Mouse (Mus musculus) hindbrain, embryonic 16.5 days (tissue): ENCODE measurements around the gene Cenpk. TPM values are rescaled to one million over a fixed set of nuclear protein-coding genes. Genes with fewer than 3 reads are reported as not detected.

Source experiments
- ATAC-seq: fragments of 200-750 bp; cut with Nextera tagmentation; 2 replicates; pipeline ENCODE4 v1.8.0; 2017; ENCODE audit warnings: moderate TSS enrichment, moderate library complexity
- H3K27ac ChIP-seq: fragments of 300-500 bp; sonication (generic); 2 replicates; pipeline ENCODE4 v1.5.1; 2014; ENCODE audit warnings: low read depth, mild to moderate bottlenecking, control low read depth, low read length, moderate library complexity
- H3K27me3 ChIP-seq: fragments of 300-500 bp; sonication (generic); replicated peaks from 2 replicates; pipeline ENCODE4 v1.6.1; 2014; ENCODE audit warnings: low read length; ENCODE audit not compliant: control insufficient read depth, insufficient read depth
- H3K36me3 ChIP-seq: fragments of 300-500 bp; sonication (generic); 2 replicates; pipeline ENCODE4 v1.6.1; 2014; ENCODE audit warnings: mild to moderate bottlenecking, low read length, moderate library complexity, mixed read lengths; ENCODE audit not compliant: control insufficient read depth, insufficient read depth
- H3K4me1 ChIP-seq: fragments of 300-500 bp; sonication (generic); 2 replicates; pipeline ENCODE4 v1.6.1; 2014; ENCODE audit warnings: low read depth, low read length; ENCODE audit not compliant: control insufficient read depth, insufficient read depth
- H3K4me2 ChIP-seq: fragments of 300-500 bp; sonication (generic); 2 replicates; pipeline ENCODE4 v1.6.1; 2014; ENCODE audit warnings: mild to moderate bottlenecking, low read length, control low read depth, moderate library complexity
- H3K4me3 ChIP-seq: fragments of 300-500 bp; sonication (generic); 2 replicates; pipeline ENCODE4 v1.5.1; 2014; ENCODE audit warnings: mild to moderate bottlenecking, low read length, control low read depth, moderate library complexity
- H3K9ac ChIP-seq: fragments of 300-500 bp; sonication (generic); 2 replicates; pipeline ENCODE4 v1.6.1; 2014; ENCODE audit warnings: low read depth, mild to moderate bottlenecking, control low read depth, low read length, moderate library complexity
- H3K9me3 ChIP-seq: fragments of 300-500 bp; sonication (generic); 2 replicates; pipeline ENCODE4 v1.6.1; 2014; ENCODE audit warnings: mild to moderate bottlenecking, low read length, moderate library complexity; ENCODE audit not compliant: control insufficient read depth
- WGBS: fragments of 180-500 bp; shearing (Covaris S2); extraction: QIAGEN DNeasy Blood & Tissue Kit; methylation state at CpG from one replicate; pipeline ENCODE4 v1.1.7; 2014; 5-methylcytosine and 5-hydroxymethylcytosine counted together
- polyA plus RNA-seq: library from polyadenylated mRNA; unstranded; fragments of >200 nt; fragmentation: Nextera tagmentation; extraction: Ambion mirVana; gene quantifications from 2 replicates; pipeline ENCODE4 v1.2.1, GENCODE M21; 2015

Gene Cenpk
- polyA plus RNA-seq, 1 experiment from 2014 or later, result 11.8 TPM

DNA sequence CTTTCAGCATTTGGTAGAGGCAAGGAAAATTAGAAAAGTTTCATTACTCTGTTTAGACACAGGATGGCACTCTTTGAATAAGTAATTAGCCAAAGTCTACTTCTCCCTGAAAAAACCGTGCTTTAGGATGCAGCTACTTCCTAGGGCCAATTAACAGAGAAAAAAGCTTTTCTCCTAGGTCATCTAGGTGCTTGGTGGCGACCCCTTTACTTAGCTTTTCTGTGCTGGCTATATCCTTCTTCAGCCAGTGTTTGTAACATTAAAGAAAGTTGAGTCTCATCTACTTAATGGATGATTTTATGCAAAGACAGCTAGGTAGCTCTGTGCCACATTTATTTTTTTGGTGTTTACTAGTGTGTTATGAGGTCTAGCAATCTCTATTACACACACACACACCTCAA, 56.6 kb downstream of the Cenpk start:
- peak; percentile 24; the same call in 1 of the 2 replicates for ATAC-seq
- H3K9ac ChIP-seq, result no peak overlapping the region
- H3K36me3 ChIP-seq, result no peaks in the 10 kb centered on the region
- H3K27ac ChIP-seq, result no peak overlapping the region
- 1% methylated on average over 2 of the region's 2 CpGs for WGBS
- no peaks in the 10 kb centered on the region for H3K27me3 ChIP-seq
- H3K4me3 ChIP-seq, result no peak overlapping the region
- no peaks in the 10 kb centered on the region for H3K9me3 ChIP-seq
- peak overlapping the region; percentile 82 for H3K4me2 ChIP-seq
- H3K4me1 ChIP-seq, result peaks cover 13% of the 10 kb centered on the region

DNA sequence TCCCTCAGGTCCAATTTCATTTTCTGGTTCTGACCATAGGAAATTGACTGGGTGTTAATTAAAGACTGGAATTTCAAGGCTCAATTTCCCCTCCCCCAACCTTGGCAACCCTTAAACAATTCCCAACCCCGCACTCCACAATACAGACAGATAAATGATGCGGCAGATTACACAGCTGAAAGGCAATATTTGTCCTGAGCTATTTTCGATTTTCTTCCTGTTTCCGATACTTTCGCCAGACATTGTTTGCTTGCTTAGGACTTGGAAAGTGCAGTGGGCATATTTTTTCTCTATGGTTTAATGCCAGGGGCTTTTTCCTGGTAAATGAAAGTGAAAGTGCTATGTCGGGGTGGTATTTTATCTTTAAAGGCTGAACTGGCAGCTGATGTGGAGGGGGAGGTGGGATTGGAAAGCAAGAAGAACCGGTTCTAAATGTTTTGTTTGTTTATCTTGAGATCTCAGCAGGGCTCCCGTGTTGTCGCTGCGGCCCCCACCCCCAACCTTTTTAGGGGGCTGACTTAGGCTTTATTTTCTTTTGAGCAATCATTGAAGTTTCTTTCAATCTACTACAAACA, 57.4 kb downstream of the Cenpk start:
- peak overlapping the region; percentile 42 for H3K4me3 ChIP-seq
- no peaks in the 10 kb centered on the region for H3K27me3 ChIP-seq
- peak overlapping the region; percentile 57 for H3K9ac ChIP-seq
- H3K36me3 ChIP-seq, result no peaks in the 10 kb centered on the region
- no peak for ATAC-seq
- peaks cover 13% of the 10 kb centered on the region for H3K4me1 ChIP-seq
- peak overlapping the region; percentile 82 for H3K4me2 ChIP-seq
- peak overlapping the region; percentile 77 for H3K27ac ChIP-seq
- WGBS, result under 1% methylated on average over 10 of the region's 10 CpGs
- no peaks in the 10 kb centered on the region for H3K9me3 ChIP-seq

DNA sequence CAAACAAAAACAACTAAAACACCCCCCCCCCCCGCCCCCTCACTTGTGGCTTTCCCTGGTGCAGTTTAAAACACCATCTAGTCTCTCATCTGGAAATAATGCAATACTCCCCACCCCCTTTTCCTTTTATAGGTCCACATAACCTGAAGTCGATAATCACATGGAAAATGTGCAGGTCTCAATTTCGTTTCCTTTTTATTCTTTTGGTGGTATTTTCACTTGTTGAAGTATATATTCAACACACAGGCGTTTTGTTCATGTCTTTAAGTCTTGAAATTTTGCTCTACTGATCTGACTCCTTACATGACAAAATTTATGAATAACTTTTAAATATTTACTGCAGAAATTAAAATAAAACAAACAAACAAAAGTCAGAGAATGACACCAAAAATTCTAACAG, 57.9 kb downstream of the Cenpk start:
- no peaks in the 10 kb centered on the region for H3K36me3 ChIP-seq
- no peaks in the 10 kb centered on the region for H3K9me3 ChIP-seq
- WGBS, result 3% methylated on average over 4 of the region's 4 CpGs
- H3K27me3 ChIP-seq, result no peaks in the 10 kb centered on the region
- no peak for ATAC-seq
- H3K4me1 ChIP-seq, result peaks cover 13% of the 10 kb centered on the region
- peak overlapping the region; percentile 57 for H3K9ac ChIP-seq
- H3K4me2 ChIP-seq, result peak overlapping the region; percentile 82
- peak overlapping the region; percentile 77 for H3K27ac ChIP-seq
- peak overlapping the region; percentile 42 for H3K4me3 ChIP-seq

DNA sequence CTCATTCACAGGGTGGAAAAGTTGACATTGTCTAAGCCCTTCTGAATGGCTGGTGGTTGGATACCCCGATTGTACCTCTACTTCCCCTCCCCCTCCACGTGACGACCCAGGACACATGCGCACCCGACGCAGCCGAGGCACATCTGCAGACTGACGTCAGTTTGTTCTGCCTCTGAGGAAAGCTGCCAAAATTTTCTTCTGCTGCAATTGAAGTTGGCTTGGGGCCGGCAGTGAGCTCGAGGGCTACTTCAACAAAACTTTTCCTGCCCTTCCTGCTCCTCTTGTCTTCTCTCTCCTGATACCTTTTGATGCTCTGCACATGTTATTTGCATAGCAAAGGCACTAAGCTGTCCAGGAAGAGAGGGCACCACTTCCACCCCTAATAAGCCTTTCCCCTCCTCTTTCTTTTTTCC, 58.5 kb downstream of the Cenpk start:
- H3K27me3 ChIP-seq, result no peaks in the 10 kb centered on the region
- ATAC-seq, result peak; percentile 96
- H3K9ac ChIP-seq, result peak overlapping the region; percentile 53
- H3K4me1 ChIP-seq, result peaks cover 13% of the 10 kb centered on the region
- H3K27ac ChIP-seq, result peak overlapping the region; percentile 77
- H3K4me2 ChIP-seq, result peak overlapping the region; percentile 82
- peak overlapping the region; percentile 42 for H3K4me3 ChIP-seq
- no peaks in the 10 kb centered on the region for H3K9me3 ChIP-seq
- WGBS, result 1% methylated on average over 10 of the region's 10 CpGs
- H3K36me3 ChIP-seq, result no peaks in the 10 kb centered on the region

DNA sequence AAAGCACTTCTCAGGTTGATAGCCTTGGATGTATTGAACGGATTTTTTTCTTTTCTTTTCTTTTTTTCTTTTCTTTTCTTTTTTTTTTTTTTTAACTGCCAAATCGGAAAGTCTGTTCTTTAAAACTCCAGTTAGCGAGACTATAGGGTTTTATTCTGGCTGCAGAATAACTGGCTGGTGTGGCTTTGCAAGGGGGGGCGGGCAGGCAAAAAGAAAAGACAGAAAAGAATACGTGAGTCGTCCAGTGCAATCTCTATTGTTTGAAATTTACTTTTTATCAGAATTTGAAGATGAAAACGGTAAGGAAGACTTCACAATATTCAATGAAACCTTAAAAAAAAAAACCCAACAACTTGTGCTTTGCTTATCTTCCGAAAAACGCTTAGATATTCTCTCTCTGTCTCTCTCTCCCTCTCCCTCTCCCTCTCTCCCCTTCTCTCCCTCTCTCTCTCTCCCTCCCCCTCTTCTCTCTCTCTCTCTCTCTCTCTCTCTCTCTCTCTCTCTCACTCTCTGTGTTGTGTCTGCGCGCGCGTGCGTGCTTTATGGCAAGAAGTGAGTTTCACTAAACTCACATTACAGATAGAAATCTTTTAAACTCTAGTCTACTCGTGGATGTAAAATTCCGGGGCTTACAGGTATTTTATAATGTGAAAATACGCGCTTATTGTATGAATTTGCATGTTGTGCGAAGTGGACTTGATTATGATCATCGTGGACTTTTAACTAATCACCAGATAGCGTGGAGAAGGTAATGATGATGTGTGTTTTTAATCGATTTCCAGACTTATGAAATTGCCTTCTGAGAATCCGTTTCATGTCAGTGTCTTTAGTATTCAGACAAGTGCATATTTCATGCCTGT, 59.2 kb downstream of the Cenpk start, which contains the start of gene Adamts6:
Adamts6 (plus strand) TSS at position 470 of the 860 bp plus-strand sequence.
- Histone ChIP-seq H3K4me2 (peak within 1 kb of the TSS; percentile 82), H3K27ac (peak within 1 kb of the TSS; percentile 77), H3K9me3 (no peaks in the 10 kb centered on the region), H3K36me3 (no peaks in the 10 kb centered on the region), H3K4me3 (peak within 1 kb of the TSS; percentile 42), H3K27me3 (no peaks in the 10 kb centered on the region), H3K4me1 (peaks cover 13% of the 10 kb centered on the region), H3K9ac (peak within 1 kb of the TSS; percentile 53)
- no peak for ATAC-seq
- under 1% methylated on average over 23 of the region's 23 CpGs for WGBS

DNA sequence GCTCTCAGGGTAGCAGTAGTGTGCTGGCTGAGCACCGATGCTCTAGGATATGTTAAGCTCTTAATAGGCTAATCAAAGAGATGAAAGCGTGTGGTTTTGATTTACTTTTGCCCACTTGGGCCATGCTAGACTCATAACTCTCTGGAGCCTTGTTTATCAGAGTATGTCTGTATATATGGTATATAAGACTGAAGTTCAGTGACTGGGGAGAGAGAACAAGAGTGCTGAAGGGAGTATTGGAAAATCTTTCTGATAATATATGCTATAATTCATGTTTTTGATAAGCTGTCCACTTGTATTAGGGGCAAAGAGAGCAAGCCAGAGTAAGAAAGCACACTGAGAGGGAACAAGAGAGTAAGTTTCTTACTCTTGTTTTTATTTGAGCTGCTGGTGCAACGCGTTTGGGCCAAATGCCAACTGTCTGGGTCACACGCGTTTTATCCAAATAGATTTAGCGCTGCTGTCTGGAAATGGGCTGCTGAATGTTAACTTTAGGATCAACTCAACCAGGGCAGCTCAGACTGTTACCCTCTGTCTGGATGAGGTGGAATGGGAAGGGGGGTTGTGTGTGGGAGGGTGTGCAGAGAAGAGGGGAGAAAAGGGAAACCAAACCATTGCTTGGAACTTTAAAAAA, 59.9 kb downstream of the Cenpk start:
- peak; percentile 52; the same call in 1 of the 2 replicates for ATAC-seq
- WGBS, result 1% methylated on average over 7 of the region's 7 CpGs
- peaks cover 13% of the 10 kb centered on the region for H3K4me1 ChIP-seq
- H3K9ac ChIP-seq, result peak overlapping the region; percentile 50
- H3K4me2 ChIP-seq, result peak overlapping the region; percentile 82
- peak overlapping the region; percentile 42 for H3K4me3 ChIP-seq
- H3K36me3 ChIP-seq, result no peaks in the 10 kb centered on the region
- no peaks in the 10 kb centered on the region for H3K27me3 ChIP-seq
- no peaks in the 10 kb centered on the region for H3K9me3 ChIP-seq
- H3K27ac ChIP-seq, result peak overlapping the region; percentile 46

DNA sequence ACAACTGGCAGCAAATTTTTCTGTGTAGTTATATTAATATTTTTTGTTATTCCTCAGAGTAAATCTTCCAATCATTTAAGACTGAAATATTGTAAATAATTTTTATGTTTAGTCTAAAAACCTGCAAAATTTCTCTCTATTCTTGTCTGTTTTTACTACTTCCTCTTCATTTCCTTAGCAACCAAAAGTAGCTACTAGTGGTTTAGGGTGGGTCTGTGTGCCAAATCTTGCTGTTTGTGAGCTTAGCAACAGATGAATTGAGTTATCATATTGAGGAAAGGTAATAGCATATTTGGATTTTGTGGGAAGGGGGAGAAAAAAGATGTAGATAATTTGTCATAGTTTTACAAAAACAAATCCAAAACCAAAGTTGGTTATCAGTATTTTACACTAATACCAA, 60.8 kb downstream of the Cenpk start:
- H3K27me3 ChIP-seq, result no peaks in the 10 kb centered on the region
- no peak overlapping the region for H3K27ac ChIP-seq
- peaks cover 13% of the 10 kb centered on the region for H3K4me1 ChIP-seq
- no peaks in the 10 kb centered on the region for H3K36me3 ChIP-seq
- H3K4me2 ChIP-seq, result peak overlapping the region; percentile 28; the same call in 1 of the 2 replicates
- no peak overlapping the region for H3K9ac ChIP-seq
- H3K4me3 ChIP-seq, result no peak overlapping the region
- H3K9me3 ChIP-seq, result no peaks in the 10 kb centered on the region
- no peak for ATAC-seq

DNA sequence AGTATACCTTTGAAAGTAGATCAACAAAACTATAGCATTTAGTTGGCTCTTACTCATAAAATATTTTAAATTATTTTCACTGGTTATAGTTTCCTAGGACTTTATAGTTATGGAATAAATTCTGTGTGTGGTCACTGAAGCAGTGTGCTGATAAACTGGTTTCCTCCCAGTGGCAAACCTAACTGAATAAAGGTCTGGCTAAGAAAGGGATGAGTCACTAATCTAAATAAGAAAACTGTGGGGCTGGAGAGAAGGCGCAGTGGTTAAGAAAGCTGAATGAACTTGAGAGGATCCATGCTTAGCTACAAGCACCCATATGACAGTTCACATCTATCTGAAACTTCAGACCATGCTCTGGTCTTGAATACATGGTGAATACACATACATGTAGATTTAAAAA, 67.1 kb downstream of the Cenpk start:
- Histone ChIP-seq H3K4me2 (no peak overlapping the region), H3K4me3 (no peak overlapping the region), H3K27me3 (no peaks in the 10 kb centered on the region), H3K4me1 (no peaks in the 10 kb centered on the region), H3K9me3 (no peaks in the 10 kb centered on the region), H3K9ac (no peak overlapping the region), H3K27ac (no peak overlapping the region), H3K36me3 (no peaks in the 10 kb centered on the region)
- ATAC-seq, result no peak
- 93% methylated on average over 1 of the region's 1 CpGs for WGBS
